Mouse (Mus musculus): ENCODE measurements around the gene Scn7a. TPM values are rescaled to one million over a fixed set of nuclear protein-coding genes. Genes with fewer than 3 reads are reported as not detected.

The Scn7a gene
- total RNA-seq, 4 experiments from 2014 or later: 1.5 to 2.8 (median 2.4) TPM

Other genes starting within 250 kb of the Scn7a start
- gene Scn9a, start 150.0 kb downstream of the Scn7a start, total RNA-seq (2022): not detected